Mouse (Mus musculus) embryonic fibroblast, embryonic 13.5 days (primary cell): ENCODE data around the gene Cck. TPM values are rescaled to one million over a fixed set of nuclear protein-coding genes. Genes with fewer than 3 reads are reported as not detected.

Experiments used
- H3K27ac ChIP-seq: 2 replicates; pipeline ENCODE4 v1.5.1; 2012; ENCODE audit warnings: low read length, control low read depth, inconsistent platforms; ENCODE audit not compliant: insufficient read depth
- H3K4me1 ChIP-seq: 2 replicates; pipeline ENCODE4 v1.6.1; 2011; ENCODE audit warnings: low read length; ENCODE audit not compliant: control insufficient read depth, insufficient read depth
- H3K4me3 ChIP-seq: 2 replicates; pipeline ENCODE4 v1.5.1; 2011; ENCODE audit warnings: mild to moderate bottlenecking, control low read depth, low read length; ENCODE audit not compliant: insufficient read depth
- CTCF ChIP-seq: IDR thresholded peaks from 2 replicates; pipeline ENCODE4 v1.5.1; 2011; ENCODE audit warnings: mild to moderate bottlenecking, control low read depth, low read length, moderate library complexity, borderline replicate concordance; ENCODE audit not compliant: insufficient read depth
- POLR2A ChIP-seq: IDR thresholded peaks from 2 replicates; pipeline ENCODE4 v1.6.1; 2011; ENCODE audit warnings: low read depth, mild to moderate bottlenecking, control low read depth, low read length, moderate library complexity
- polyA plus RNA-seq: library from polyadenylated mRNA; stranded (reverse); fragments of >200 nt; gene quantifications from 2 replicates; pipeline ENCODE4 v1.2.4, GENCODE M21; 2011; ENCODE audit warnings: low read depth; ENCODE audit not compliant: missing spikeins, insufficient read length

Cck gene
- polyA plus RNA-seq, 1 experiment = 4.6 TPM

DNA sequence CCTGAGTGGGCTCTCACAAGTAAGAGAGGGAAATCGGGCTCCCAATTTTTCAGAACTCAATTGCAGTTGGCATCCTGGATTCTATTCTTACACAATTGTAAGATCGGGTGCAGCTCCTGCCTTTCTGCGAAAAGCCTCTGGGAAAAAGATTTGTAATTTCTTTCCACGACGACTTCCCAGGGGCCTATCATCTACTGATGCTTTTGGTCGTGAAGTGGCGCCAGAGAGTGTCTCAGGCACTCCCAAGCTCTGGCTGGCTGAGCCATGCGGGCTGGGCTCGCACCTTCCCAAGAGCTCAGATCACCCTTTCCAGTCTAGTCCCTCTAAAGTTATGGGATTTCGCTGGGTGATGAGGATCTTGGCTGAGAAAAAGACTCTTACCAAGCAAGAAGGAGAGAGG, 608 bp upstream of the Cck start:
- Histone ChIP-seq H3K4me1 (0 out of 2 replicates have a peak, but pooled peaks cover 3% of the 10 kb centered on the region), H3K27ac (no peak overlapping the region), H3K4me3 (no peak overlapping the region)
- TF ChIP-seq POLR2A (no peak), CTCF (no peak)

DNA sequence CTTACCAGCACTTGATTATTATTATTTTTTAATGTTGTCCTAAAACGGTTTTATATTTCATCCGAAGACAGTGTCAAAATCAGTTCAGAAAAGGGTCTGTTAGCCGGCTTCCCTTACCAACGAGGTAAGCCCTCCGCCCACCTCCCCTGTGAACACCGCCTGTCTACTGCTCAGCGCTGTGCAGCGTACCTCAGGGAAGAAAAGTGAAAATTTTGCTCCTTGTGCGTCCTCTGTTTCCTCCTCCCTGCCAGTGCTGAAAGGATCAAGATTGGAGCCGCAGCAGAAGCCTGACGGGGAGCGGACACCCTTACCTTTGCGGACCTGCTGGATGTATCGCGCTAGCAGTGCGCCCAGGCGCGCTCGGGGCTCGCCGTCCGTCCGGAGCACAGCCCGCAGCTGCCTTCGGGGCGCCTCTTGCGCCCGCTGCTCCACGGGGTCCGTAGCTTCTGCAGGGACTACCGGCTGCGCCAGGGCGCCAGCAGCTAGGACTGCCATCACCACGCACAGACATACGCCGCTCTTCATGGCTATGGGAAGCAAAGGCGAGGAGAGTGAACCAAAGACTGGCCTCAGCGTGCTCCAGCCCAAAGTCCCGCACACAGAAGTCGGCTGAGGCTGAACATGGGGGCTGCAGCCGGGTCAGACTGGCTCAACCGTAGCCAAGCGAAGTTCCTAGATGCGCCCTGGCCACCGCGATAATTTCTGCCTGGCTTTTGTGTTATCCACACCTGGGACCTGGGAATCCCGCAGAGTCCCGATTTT, 1.3 kb downstream of the Cck start:
- H3K4me3 ChIP-seq = no peak overlapping the region
- H3K27ac ChIP-seq = no peak overlapping the region
- TF ChIP-seq CTCF (no peak), POLR2A (no peak)
- H3K4me1 ChIP-seq = 0 out of 2 replicates have a peak, but pooled peaks cover 3% of the 10 kb centered on the region

DNA sequence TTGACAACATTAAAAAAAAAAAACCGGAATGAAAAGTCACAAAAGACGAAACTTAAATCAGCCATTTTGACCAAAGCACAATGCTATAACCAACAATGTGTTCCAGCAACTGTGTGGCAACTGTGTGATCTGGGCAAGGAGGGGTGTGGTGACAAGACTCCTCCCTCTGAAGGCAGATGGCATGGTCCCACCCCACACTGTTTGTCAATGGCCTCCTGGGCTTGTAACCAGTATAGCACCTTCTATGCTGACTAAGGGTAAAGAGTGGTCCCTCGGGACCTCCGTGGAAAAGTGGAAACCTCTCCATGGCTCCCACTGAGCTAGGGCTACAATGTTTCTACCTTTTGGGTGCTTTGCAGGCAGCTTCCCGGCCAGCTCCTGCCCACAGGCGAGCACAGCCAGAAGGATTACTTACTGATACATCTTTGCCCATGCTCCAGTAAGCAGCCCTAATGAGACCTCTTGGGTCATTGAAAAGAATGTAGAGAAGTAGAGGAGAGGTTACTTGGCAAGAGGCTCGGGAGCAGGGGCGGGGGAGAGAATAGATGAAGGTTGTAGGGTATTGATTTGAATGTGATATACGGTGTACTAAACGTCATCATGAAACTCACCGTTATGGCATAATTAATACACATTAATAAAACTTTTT, 3.8 kb downstream of the Cck start:
- H3K4me3 ChIP-seq = no peak overlapping the region
- H3K4me1 ChIP-seq = 0 out of 2 replicates have a peak, but pooled peaks cover 3% of the 10 kb centered on the region
- H3K27ac ChIP-seq = no peak overlapping the region
- TF ChIP-seq CTCF = no peak
- TF ChIP-seq POLR2A = no peak

DNA sequence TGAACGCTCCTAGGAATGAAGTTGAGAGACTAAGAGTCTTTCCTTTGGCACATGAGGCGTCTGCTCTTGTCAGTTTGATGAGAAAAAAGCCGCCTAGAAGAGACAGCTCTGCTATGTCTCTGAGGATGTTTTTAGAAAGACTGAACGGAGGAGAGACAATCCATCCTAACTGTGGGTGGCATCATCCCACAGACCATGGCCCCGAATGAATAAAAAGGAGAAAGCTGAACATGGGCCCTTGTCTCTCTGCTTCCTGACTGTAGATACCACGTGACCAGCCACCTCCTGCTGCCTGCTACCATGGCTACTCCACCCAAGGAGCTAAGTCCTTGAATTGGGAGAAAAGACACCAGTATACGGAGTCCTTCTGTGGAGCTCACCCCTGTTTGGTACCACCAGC, 8.3 kb downstream of the Cck start:
- Histone ChIP-seq H3K27ac (no peak overlapping the region), H3K4me1 (no peaks in the 10 kb centered on the region), H3K4me3 (no peak overlapping the region)
- no peak for TF ChIP-seq CTCF
- no peak for TF ChIP-seq POLR2A

DNA sequence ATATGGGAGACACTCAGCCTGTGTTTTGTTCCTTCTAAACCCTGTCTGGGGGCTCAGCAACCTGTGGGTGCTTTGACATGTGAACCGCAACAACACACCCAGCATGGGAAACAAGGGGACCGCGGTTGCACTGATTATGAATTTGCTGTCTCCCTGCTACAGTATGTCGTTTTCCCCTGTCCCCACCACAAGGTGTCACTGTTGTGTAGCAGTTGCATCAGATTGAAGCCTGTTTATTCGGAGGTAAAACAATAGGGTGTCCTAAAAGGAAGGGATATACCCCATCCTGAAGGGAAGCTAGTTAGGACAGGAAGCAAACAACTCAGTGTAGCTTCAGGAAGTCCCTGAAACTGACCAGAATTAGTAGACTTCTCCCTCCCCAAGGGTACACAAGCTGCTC, 16.0 kb downstream of the Cck start:
- TF ChIP-seq POLR2A = no peak
- TF ChIP-seq CTCF = peak; percentile 65; the same call in 1 of the 2 replicates

DNA sequence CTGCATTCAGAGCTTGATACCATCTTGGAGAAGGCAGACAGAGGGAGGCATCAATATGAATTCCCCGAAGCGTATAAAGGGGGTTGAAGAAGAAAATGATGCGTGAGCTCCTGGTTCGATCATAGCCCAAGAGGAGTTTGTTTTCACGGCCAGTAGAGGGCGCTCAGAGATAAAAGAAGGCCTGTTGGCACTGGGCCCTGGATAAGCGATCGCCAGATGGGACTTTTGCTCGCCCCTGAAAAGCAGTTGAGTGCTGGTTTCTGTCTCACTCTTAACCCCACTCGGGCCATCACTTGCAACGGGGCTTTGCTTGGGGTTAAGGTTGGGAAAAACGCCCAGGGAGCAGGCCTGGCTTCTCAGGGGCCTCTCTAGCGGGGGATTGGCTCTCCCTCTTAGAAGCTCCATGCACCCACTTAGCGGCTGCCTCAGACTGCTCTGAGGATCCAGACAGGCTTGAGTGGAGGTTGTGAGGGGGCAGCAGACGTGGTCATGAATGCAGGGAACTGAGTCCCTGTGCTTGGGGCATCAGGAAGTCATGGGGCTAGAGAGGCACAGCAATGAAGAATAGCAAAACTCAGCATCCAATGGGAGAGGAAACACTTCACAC, 18.1 kb downstream of the Cck start:
- no peak overlapping the region for H3K4me3 ChIP-seq
- TF ChIP-seq POLR2A (no peak), CTCF (peak; percentile 41; the same call in 1 of the 2 replicates)
- no peak overlapping the region for H3K27ac ChIP-seq
- H3K4me1 ChIP-seq = no peaks in the 10 kb centered on the region

More for the DNA sequence above, 16.0 kb downstream of the Cck start:
- H3K27ac ChIP-seq = no peak overlapping the region
- H3K4me1 ChIP-seq = no peaks in the 10 kb centered on the region
- H3K4me3 ChIP-seq = no peak overlapping the region

DNA sequence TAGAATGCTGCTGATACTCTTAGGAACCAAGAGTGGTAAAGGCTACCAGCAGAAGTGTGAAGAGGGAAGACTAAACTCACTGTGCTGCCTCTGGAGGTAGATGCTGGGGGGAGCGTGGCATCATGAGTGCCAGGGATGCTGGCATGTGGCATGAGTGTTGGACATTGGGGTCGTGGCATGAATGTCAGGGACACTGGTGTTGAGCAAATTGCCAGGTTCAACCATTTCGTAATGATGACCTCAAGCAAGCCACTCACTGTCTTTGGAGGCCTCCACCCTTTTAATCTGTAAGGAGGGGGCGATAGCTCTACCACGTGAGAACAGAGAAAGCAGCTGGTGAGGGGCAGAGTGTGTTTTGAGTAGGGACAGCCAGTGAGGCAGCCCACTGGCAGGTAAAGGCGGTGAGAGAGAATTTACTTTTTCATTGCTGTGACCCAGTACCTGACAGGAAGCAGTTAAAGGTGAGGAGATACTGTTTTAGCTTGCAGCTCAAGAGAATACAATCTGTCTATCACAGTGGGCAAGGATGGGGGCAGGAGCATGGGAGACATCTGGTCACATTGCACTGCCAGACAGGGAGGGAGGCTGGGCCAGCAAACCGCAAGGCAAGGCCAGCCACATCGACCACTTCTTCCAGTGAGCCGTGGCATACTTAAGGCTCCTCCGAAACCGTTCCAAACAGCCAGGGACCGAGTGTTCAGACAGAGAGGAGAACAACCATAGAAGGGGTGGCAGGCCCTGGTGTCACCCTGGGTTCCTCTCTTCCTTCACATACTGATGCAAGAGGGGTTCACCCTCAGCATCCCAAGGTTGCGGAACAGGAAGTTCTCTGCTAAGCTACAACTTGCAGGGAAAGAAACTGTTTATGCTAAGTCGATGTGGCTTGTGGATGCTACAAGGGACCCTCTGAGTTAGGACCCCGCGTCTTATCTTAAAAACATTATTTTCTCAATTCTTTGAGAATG, 19.7 kb downstream of the Cck start:
- H3K4me3 ChIP-seq = no peak overlapping the region
- TF ChIP-seq POLR2A (no peak), CTCF (no peak)
- no peak overlapping the region for H3K27ac ChIP-seq
- no peaks in the 10 kb centered on the region for H3K4me1 ChIP-seq

DNA sequence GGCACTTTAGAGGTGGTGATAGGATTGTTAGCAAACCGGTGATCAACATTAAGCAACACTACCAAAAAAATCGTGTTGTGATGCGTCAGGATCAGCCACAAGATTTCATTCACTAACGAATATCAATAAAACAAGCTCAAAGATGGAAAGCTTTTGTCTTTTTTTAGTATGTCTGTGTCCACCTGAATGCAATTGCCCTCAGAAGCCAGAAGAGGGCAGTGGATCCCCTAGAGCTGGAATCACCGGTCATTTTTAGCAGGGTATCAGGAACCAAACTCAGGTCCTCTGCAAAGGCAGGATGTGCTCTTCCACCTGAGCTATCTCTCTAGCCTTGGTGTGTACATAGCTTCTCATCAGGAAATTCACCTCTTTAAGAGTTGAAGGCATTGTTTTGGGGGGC, 20.7 kb downstream of the Cck start:
- TF ChIP-seq CTCF (no peak), POLR2A (no peak)
- no peak overlapping the region for H3K27ac ChIP-seq
- no peak overlapping the region for H3K4me3 ChIP-seq
- H3K4me1 ChIP-seq = no peaks in the 10 kb centered on the region

DNA sequence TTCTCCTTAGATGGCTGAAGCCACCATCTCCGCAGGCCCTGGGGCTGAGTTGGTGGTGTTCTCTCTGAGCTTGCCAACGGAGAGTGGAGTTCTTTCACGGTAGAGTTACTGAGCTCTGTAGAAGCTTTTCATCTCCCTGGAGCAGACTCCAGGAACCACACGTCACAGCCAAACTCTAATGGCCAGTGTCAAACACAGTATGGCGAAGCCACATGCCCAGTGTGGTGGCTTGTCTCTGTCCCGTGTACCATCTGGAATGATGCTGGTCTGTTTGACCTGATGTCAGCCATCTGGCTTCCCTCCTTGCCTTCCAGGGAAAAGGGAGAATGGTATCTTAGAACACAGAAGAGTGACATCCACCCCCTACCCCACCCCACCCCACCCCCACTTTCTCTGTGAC, 25.8 kb downstream of the Cck start:
- no peak for TF ChIP-seq CTCF
- no peak for TF ChIP-seq POLR2A
- Histone ChIP-seq H3K27ac (no peak overlapping the region), H3K4me1 (no peaks in the 10 kb centered on the region), H3K4me3 (no peak overlapping the region)
